Mouse (Mus musculus): ENCODE data around the gene Mlxipl.

The Mlxipl gene

GRCm38 (mm10) chr5:135145955-135146354 lies 56.3 kb downstream of the Mlxipl start:
- no peak for DNase-seq (ENCODE audit: low spot score)

DNA sequence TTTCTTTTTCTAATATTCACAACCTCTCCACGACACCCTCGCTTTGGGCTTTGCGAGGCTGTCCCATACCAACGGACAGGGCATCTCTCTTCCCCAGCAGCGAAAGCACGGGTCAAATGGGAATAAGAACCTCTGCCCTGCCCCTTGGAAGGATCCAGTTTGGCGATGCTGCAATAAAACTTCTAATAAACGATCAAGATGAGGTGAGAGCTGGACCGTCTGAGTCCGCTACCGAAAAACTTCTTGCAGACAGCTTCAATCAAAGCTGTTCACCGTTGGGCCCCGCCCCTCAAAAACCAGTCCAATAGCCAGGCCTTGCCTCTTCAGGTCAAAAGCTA lies 59.0 kb downstream of the Mlxipl start:
- DNase-seq (ENCODE audit: low spot score) = no peak

DNA sequence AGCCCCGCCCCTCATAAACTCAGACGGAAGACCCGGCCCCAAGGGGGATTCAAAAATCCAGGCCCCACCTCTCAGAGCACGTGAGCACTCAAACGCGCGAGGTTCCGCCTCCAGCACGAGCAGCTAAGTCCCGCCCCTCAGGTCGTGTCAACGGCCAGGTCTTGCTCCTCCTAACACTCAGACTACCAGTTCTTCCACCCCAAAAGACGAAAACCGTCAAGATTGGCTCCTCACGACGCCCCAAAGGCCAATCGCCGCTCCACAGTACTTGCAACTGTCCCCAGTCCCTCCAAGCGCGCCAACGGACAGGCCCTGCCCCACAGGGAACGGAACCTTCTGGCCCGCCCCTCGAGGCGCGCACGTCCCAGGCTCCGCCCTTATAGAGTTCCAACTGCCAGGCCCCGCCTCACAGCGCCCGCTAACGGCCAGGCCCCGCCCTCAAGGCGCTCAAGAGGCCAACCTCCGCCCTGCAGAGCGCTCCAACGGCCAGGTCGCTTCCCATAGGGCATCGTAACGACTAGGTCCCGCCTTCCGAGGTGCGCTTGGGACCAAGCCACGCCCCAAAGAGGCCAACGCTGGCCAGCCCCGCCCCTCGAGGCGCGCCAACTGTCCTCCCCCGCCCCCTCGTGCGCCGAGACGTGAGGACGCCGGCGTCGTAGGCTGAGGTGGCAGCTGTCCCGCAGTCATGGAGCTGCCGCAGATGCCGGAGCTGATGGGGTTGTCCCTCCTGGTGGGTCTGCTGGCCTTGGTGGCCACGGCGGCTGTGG lies 59.5 kb downstream of the Mlxipl start, which contains the start of gene Tbl2:
Gene Tbl2, plus strand, starts transcription at position 605 of the 767 bp plus-strand sequence.
- peak; percentile 100 for DNase-seq (ENCODE audit: low spot score)

DNA sequence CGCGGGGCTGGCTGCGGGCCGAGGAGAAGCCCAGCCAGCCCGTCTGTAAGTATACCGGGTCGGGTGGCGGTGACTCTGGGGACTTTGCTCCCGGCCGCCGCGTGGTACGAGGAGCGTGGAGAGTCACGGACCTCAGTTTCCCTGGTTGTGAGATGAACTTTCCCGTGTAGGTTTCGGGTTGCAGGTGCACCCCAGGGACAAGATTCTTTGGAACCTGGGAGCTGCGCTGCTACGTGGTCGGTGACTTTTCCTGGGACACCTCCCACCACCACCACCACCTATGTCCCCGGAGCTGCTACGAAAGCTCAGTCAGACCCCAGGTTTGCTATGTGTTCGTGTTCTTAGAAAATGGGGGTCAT lies 60.1 kb downstream of the Mlxipl start:
- no peak for DNase-seq (ENCODE audit: low spot score)

DNA sequence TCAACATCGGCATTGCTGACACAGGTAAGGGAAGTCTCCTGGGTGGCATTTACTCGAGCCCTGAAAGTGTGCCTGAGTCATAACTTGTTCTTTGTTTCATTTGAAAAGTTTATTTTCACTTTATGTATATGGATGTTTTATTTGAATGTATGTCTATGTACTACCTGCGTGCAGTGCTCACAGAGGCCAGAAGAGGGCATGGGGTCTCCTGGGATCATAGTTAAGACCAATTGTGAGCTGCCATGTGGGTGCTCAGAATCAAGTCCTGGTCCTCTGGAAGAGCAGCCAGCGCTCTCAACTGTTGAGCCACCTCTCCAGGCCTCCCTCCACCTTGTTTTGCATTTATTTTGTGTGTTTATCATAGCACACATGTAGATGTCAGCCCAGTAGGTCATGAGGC lies 66.8 kb downstream of the Mlxipl start:
- no peak for DNase-seq (ENCODE audit: low spot score)

DNA sequence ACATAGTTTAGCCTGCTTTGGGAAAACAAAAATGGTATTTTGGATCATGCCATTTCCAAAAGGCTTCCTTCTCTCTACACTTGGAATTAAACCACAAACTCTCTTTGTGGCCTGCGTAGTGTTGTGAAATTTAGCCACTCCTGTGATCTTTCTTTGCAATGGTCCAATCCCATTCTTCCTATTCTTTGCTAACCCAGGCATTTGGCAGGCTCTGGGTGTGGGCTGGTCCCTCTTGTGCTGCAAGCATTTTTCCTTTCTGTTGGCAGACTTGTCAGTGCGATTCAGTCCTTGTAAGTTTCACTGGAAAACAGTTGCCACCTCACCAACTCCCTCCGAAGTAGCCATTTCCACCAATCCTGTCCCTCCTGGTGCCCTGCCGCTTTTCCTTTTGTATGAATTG lies 71.5 kb downstream of the Mlxipl start:
- DNase-seq (ENCODE audit: low spot score) = no peak

DNA sequence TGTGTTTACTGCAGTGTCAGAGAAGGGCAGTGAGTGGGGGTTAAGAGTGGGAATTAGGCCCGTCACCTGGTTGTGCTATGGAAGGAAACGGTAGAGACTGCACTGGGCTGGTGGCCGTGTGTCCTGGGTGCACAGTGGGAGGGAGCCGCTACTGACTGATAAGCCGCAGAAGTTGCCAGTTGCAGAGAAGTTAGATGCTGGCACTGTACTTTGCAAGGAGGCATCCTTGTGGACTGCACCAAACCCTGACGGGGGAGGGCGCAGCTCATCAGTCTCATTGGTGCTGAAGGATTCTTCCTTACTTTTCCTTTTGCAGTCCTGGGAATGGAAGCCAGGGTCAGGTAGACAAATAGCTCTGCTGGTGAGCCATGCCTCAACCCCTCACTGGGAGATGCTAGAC lies 72.0 kb downstream of the Mlxipl start:
- no peak for DNase-seq (ENCODE audit: low spot score)

- no peak for DNase-seq (ENCODE audit: low spot score)
Measured at GRCm38 (mm10) chr5:135162361-135162760, 72.7 kb downstream of the Mlxipl start.

DNA sequence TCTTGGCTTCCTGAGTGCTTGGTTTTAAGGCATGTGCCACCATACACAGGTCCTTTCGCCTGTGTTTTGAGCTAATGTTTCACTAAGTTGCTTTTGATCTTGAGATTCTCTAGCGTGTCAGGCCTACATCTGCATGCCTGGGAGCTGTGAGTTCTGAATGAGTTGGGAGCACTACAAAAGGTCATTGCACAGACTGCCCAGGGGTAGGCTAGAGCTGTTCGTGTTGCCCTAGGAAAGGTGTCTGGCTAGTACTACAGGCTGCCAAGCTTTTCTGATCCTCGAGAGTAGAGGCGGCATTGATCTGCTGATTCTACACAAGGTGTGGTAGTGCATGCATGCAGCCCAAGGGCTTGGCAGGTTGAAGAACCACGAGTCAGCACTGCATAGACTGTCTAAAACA lies 73.1 kb downstream of the Mlxipl start:
- DNase-seq (ENCODE audit: low spot score) = no peak

GRCm38 (mm10) chr5:135166909-135167308 lies 77.2 kb downstream of the Mlxipl start:
- DNase-seq (ENCODE audit: low spot score) = no peak

DNA sequence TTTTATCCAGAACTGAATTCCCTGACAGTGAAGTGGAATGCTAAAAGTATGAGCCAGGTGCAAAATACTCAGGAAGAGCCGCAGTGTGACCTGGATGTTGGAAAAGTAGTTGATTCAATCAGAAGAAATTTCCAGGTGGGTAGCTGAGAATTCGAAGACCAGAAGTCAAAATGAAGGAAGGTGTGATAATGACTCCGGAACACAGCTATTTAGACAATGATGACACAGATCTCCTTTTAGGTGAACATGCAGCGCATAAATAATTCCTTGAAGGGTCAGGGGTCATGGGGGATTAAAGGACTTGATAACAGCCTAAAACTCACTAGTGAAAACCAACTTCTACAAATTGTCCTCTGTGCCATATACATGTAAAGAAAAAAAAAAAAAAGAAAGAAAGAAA lies 77.8 kb downstream of the Mlxipl start:
- no peak for DNase-seq (ENCODE audit: low spot score)

DNA sequence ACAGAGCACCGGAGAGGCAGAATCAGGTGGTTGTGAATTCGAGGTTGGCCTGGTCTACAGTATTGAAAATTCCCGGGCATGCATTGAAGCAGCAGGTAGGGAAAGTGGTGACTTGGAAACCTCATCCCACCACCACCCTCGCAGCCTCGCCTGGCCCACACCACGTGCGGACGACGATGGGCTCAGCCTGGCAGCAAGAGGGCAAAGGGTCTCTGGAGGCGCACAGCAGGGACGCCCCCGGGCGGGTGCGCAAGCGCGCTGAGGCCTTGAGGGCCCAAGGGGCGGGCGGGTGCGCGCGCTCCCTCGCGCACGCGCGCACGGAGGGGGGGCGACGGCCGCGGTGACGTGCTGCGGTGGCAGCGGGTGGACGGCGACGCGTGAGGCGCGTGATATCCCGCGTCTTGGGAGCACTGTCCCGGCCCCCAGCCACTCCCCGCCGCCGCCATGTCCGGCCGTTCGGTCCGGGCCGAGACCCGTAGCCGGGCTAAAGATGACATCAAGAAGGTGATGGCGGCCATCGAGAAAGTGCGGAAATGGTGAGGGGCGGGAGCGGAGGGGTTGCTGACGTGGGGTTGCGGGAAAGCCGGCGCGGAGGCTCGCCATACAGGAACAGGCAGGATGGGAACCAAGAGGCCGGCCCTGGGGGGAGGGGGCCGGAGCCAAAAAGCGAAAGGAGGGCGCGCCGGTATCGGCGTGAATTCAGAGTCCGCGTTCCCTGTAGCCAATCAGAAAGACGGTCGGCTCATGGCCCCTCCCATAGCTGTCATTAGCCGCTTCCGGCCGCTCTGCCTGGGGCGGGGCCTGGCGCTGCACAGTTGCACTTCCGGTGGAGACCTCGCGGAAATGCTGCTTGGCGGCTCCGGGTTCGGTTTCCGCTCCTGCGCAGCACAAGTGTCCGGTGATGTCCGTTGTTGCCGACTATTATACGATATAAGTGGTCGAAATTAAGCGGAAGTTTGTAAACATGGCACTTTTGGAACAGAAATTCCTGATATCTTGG lies 78.7 kb downstream of the Mlxipl start, which contains the start of gene Bcl7b:
Gene Bcl7b, plus strand, starts transcription at position 221 of the 1,000 bp plus-strand sequence.
- peak; percentile 93 for DNase-seq (ENCODE audit: low spot score)

GRCm38 (mm10) chr5:135169479-135169878 lies 79.8 kb downstream of the Mlxipl start:
- no peak for DNase-seq (ENCODE audit: low spot score)

DNA sequence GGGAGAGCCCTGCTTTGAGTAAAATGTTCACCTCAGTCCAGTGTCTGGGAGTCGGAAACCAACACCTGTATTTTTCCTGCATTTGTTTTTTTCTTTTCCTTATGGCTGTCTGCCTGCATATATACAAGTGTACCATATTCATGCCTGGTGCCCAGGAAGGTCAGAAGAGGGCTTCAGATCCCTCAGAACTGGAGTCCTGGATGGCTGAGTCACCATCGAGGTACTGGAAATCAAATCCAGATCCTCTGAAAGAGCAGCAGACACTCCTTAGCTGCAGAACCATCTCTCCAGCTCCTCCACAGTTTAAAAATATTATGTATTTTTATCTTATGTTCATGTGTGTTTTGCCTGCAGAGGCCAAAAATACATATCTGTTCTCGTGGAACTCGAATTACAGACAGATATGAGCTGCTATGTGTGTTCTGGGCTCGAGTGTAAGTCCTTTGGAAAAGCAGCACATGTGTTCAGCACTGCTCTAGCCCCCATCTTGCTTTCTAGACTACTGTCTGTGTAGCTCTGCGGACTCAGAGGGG lies 82.1 kb downstream of the Mlxipl start:
- DNase-seq (ENCODE audit: low spot score) = no peak

GRCm38 (mm10) chr5:135172986-135173385 lies 83.3 kb downstream of the Mlxipl start:
- no peak for DNase-seq (ENCODE audit: low spot score)

DNA sequence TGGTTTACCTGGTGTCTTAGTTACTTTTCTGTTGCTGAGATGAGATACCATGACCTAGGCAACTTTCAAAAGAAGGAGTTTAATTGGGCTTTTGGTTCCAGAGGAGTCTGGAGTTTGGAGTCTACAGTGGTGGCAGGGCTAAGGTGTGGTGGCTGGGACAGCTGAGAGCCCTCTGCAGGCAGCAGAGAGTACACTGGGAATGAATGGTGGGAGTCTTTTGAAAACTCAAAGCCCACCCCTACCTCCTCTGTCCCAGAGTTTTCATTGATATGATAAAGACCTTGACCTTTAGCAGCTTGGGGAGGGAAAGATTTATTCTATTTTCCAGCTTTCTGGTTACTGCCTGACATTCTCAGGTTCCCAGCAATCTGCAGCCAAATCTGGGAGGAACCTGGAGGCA lies 85.4 kb downstream of the Mlxipl start:
- DNase-seq (ENCODE audit: low spot score) = no peak

DNA sequence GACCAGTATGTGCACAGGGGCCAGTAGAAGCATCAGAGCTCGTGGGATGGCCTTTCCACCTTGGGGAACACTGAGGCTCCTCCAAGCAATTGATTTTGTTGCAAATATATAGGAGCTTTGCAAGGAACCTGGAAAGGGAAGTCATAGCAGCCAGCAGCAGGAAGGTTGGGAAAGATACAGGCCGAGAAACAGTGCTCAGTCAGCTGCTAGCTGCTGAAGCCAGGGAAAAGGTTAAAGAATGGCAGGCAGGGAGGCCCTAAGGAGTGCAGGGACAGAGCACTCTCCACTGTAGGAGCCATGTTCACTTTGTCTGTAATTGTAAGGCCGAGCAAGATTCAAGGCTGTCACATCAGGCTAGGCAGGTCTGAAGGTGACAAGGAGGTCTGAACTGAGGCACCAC lies 88.8 kb downstream of the Mlxipl start:
- no peak for DNase-seq (ENCODE audit: low spot score)

DNA sequence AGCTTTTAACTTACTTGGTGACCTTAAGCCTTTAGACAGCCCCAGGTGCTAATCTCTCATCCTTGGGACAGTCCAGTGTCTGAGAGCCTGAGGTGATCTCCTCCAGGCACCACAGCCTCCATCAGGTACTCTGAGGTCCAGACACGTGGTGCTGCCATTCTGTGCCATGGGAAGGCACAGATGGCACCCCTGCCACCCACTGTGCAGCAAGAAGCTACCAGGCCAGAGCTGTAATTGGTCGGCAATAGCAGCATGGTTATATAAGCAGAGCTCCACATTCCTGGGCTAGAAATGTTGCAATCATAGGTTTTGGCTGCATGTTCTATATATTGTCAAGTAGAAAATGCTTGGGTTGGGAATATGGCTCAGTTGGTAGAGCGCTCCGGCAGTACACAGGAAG lies 89.3 kb downstream of the Mlxipl start:
- DNase-seq (ENCODE audit: low spot score) = no peak

- no peak for DNase-seq (ENCODE audit: low spot score)
Measured at GRCm38 (mm10) chr5:135179616-135180015, 89.9 kb downstream of the Mlxipl start.

DNA sequence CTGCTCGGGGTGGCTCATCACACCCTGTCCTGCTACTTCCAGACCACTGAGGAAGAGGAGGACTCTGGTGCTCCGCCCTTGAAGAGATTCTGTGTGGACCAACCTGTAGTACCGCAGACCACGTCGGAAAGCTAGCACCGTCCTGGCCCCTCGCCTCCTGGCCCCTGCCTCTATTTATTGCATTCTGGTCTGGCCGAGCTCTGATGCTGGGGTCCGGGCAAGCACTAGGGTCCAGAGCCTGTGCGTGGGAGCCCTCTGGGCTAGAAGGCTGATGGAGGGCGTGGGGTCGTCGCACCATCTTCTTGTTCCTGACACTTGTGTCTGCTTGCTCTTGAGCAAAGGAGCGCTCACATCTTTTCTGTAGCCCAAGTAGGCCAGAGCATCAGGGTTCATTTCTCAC lies 91.1 kb downstream of the Mlxipl start:
- no peak for DNase-seq (ENCODE audit: low spot score)

- DNase-seq (ENCODE audit: low spot score) = no peak
Measured at GRCm38 (mm10) chr5:135181776-135182175, 92.1 kb downstream of the Mlxipl start.

GRCm38 (mm10) chr5:135183131-135183861 lies 93.6 kb downstream of the Mlxipl start:
- DNase-seq (ENCODE audit: low spot score) = no peak
